Mouse (Mus musculus) cerebellum, postnatal 36 days (tissue): ENCODE measurements around the gene Rbp7.

Source experiments
- DNase-seq, 2 experiments: peaks; one replicate each; pipeline ENCODE4 v3.0.0; 2021 to 2022; ENCODE audit warnings: mixed read lengths in 2 of 2

Rbp7 gene

DNA sequence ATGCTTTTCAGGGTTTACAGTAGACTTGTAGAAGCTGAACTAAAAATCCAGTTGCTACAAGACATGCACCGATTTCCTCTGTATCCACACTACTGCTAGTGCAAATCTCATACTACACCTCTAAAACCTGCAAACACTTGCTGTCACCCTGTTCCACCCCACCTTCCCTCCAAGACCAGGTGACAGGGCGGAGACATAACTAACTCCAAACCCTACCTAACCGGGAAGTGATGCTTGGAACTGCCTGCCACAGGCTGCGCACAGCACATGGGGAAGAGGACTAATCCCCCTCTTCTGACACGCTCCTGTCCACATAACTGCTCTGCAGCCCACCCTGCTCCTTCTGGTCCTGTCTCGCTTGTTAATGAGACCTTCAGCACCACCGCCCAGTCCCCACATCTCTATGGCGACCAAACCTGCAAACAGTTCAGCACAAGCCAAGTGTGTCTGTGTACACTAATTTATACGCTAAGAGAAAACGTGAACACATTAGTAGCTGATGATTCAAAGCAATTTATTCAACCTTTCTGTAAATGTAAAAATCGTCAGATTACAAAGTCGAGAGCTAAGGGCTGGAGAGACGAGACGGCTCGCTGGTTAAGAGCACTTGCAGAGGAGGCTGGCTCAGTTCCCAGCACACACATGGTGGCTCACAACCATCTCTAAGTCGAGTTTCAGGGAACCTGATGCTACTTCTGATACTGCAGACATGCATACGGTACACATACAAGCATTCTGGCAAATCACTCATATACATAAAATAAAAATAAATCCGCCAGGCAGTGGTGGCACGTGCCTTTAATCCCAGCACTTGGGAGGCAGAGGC is 49.9 kb downstream of the Rbp7 start:
- peak; percentile 47 for DNase-seq

DNA sequence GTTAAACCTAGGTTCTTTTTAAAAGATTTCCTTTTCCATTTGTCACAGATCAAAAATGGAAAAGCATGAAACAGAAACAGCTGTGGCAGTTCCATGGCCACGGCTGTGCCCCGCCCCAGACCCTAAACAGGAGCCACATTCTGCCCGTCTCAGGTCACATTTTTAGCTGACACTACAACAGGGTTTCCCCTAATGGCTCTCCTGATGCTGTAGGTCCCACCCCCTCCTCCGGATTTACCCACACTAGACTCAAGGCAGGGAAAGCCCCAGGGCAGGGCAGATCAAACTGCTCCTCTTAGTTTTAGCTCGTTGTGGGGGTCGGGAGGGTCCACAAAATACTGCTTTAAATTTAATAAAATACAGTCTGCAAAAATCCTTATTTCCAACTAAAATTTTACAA is 51.7 kb downstream of the Rbp7 start:
- no peak for DNase-seq

DNA sequence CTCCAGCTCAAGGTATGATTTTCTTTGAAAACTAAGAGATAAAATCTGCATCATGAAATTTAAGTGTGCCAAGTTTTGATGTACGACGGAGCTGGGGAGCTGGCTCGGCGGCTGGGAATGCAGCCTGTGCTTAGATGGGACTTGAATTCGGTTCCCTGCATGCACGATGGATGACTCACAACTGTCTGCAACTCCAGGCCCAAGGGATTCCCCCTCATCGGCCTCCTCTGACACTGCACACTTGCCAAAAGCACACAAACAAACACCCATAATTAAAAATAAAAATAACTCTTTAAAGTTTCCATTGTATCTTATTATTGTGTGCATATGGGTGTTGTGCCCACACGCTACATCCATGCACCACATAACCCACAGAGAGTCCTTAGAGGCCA is 53.2 kb downstream of the Rbp7 start:
- DNase-seq = no peak

DNA sequence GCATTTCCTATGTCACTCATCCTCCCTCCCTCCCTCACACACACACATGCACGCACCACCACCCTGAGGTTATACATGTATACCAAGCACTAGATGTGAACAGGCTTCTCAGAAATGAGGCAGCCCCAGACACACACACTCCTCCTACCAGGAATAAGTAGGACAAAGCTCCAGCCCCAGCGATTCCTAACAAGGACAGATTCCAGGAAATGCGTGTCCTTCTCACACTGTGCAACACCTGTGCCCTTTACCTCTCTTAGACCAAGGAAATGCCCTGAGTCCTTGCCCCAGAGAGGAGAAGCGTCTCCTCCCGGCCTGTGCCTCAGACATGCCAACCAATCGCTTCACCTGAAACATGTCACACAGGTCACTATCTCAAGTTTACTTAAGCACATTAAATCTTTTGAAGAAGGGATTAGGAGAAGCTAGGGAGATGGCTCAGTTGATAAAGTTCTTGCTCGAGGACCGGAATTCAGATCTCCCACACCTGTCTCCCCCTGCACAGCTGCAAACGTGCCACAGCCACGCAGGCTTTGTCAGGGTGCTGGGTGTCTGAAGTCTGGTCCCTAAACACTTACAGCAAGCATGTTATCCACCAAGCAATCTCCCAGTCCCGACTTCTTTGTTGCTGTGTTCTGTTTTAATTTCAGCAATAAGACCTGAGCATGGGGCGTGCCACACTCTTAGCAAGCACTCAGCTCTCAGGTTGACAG is 53.7 kb downstream of the Rbp7 start:
- peak; percentile 46 to 53 for DNase-seq
